Mouse (Mus musculus): ENCODE data around the gene Slc27a1.

DNA sequence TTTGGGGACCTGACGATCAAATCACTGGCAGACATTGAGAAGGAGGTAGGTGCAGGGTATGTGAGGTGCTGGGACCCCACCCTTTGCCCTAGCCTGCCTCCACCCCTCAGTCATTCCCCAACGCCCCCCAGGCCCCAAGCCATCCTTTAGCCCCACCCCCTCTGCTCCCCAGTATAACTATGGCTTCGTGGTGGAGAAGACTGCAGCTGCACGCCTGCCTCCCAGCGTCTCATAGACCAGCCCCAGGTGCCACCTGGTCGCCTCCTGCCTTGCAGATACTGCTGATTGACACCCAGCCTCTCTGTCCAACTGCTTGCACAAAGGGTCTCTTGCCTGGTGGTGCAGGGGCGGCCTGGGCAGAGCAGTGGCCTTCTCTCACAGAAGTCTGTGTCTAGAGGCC is 21.1 kb upstream of the Slc27a1 start:
- TF ChIP-seq CTCF (IDR thresholded peaks at IDR 0.05), result no peak
- no peak for TF ChIP-seq EP300 (IDR thresholded peaks at IDR 0.05)
